Mouse (Mus musculus) gastrocnemius, adult 18-20 months (tissue): Measurements from ENCODE around the gene Gm20388. TPM values are rescaled to one million over a fixed set of nuclear protein-coding genes. Genes with fewer than 3 reads are reported as not detected.
"Not testable (repeated sequence)": the region's sequence is repeated elsewhere in the genome, so short reads cannot be mapped to it uniquely, and the experiment has no call there.

Experiments
- DNase-seq: peaks from one replicate; pipeline ENCODE4 v3.0.0; 2021; ENCODE audit warnings: low spot score
- total RNA-seq, 2 experiments: library from RNA; stranded (reverse); gene quantifications; 2 replicates each; pipeline ENCODE4 v1.2.3; 2021

Gm20388 gene
- total RNA-seq, 2 experiments from 2014 or later, result 10.5 to 12.3 TPM

DNA sequence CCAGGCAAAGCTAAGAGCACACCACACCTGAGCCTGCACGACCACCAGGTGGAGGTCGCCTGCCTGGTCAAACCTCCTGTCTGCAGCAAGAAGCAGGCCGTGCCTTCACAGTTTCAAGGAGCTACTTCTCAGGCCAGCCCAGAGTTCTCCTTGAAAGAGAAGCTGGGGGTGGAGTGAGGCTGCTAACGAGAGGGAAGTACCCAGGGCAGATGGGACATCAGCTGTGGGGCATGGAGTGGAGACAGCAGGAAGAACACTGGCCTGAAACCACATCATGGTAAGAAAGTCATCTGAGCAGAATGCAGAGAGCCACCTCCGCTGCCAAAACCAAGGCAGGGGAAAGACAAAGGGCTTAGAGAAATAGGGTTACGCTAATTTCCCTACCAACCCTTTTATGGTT lies 753.9 kb downstream of the Gm20388 start:
- no peak for DNase-seq

DNA sequence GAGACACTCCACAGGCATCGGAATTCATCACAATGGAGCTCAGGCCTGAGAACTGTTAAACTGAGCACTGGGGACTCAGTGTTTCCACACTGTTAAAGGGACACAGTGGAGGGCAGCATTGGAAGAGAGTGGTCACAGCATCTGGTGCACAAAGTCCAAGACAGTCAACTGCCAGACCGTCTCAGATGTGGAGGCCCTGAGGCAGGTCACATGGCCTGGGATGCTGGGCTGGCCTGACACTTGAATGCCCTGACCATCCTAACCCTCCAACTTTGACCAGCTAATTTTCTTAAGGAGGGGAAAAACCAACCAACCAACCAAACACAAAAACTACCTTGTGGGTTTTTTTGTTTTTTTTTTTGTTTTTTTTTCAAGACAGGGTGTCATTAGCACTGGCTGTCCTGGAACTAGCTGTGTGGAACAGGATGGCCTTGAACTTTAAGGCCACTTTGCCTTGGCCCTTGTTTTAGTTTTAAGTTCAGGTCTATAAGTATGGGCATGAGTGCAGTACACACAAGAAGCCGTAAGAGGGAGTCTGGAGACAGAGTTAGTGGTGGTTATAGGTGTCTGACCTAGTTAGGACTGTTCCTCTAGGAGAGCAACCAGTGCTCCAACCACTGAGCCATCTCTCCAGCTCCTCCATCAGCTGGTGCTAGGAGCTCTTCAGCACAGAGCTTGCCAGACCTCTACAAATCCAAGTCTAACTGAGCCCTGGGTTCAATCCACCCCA lies 755.2 kb downstream of the Gm20388 start:
- no peak for DNase-seq

GRCm38 (mm10) chr8:120666807-120667470 lies 756.3 kb downstream of the Gm20388 start:
- DNase-seq, result no peak

GRCm38 (mm10) chr8:120667561-120668373 lies 757.1 kb downstream of the Gm20388 start, which contains the start of the genes Gm27021 and Cox4i1:
Gm27021 (minus strand) TSS chr8:120668079.
Cox4i1 (plus strand) TSS chr8:120668222.
- DNase-seq, result peak; percentile 91

DNA sequence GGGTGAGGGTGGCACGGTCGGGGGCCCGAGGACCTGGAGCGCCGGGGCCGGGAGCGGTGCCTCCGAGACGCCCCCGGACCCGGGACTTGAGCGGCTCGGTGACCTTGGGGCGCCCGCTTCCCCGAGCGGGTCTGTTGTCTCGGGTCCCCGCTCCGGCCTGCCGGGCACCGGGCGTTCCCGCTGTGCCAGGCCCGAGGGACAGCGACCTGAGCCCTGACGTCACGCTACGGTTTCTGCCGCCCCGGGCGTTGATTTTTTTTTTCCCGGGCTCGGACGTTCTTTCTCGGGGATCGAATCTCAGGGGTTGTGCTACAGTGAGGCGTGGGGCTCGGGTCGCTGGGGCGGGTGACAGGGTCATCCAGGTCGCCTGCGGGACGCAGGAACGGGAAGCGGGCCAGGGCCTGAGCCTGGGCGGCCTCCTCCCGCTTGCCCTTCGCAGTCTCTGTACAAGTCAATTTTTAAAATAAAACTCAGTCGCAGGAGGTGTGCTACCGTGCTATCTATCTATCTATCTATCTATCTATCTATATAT lies 757.8 kb downstream of the Gm20388 start, which contains the start of gene Emc8:
Gene Emc8, minus strand, starts transcription at position 200 of the 532 bp plus-strand sequence.
- no peak for DNase-seq

- no peak for DNase-seq
Observed at GRCm38 (mm10) chr8:120671775-120672174, 761.1 kb downstream of the Gm20388 start.

GRCm38 (mm10) chr8:120672626-120673229 lies 762.1 kb downstream of the Gm20388 start:
- no peak for DNase-seq

- DNase-seq, result no peak
Observed at GRCm38 (mm10) chr8:120673298-120673697, 762.7 kb downstream of the Gm20388 start.

DNA sequence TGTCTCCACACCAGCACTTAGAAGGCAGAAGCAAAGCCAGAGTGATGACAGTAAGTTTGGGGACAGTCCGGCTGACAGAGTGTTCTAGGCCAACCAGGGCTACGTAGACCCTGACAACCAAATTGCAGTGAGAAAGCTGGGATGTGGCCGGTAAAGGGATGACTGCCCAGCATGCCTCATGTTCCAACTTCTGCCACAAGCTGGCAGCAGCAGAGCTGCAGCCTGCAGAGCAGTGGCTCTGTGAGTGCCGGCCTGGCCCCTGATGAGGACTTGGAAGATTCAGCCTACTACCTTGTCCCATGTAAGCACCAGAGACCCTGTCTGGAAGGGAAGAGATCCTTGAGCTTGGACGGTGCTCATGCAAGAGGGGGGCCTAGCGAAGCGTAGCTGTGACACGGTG lies 765.1 kb downstream of the Gm20388 start:
- no peak for DNase-seq

GRCm38 (mm10) chr8:120678447-120678846 lies 767.8 kb downstream of the Gm20388 start:
- DNase-seq, result peak; percentile 91

- no peak for DNase-seq
Observed at GRCm38 (mm10) chr8:120679629-120680387, 769.2 kb downstream of the Gm20388 start.

DNA sequence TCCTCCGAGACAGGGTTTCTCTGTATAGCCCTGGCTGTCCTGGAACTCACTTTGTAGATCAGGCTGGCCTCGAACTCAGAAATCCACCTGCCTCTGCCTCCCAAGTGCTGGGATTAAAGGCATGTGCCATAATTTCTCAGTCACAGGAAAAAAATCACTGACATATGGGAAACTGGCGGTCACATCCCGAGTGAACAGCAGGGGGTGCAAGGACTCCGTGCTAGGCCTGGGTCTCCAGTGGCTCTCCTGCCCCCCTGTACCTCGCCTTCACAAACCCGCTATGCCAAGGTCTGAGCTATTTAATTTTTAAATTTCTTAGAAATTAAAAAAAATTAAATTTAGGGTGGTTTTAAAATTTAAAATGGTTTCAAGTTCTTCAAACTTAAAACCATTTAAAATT lies 769.8 kb downstream of the Gm20388 start:
- not testable (repeated sequence) for DNase-seq

GRCm38 (mm10) chr8:120681113-120681512 lies 770.5 kb downstream of the Gm20388 start:
- DNase-seq, result no peak

- DNase-seq, result peak; percentile 85
Observed at GRCm38 (mm10) chr8:120683602-120684001, 773.0 kb downstream of the Gm20388 start.

GRCm38 (mm10) chr8:120684082-120684481 lies 773.4 kb downstream of the Gm20388 start:
- DNase-seq, result no peak

- DNase-seq, result peak; percentile 78
Observed at GRCm38 (mm10) chr8:120685097-120685496, 774.5 kb downstream of the Gm20388 start.

GRCm38 (mm10) chr8:120685591-120685990 lies 775.0 kb downstream of the Gm20388 start:
- no peak for DNase-seq

DNA sequence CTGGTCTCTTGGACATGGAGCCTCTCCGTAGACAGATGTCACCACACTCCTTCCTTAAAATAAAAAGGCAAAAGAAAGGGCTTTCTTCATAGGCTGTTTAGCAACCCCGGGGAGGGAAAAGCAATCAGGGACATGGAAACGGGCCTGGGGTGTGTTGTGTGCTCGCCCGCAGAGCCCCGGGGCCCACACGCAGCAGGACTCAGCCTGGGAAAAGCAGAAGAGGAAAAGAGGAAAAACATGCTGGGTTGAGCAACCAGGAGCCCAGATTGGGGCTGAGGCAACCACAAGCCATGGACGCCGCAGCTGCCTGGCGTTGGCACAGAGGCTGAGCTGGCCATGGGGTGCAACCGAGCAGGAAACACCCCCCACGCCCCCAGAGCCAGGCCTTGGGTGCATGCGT lies 775.4 kb downstream of the Gm20388 start:
- DNase-seq, result no peak

DNA sequence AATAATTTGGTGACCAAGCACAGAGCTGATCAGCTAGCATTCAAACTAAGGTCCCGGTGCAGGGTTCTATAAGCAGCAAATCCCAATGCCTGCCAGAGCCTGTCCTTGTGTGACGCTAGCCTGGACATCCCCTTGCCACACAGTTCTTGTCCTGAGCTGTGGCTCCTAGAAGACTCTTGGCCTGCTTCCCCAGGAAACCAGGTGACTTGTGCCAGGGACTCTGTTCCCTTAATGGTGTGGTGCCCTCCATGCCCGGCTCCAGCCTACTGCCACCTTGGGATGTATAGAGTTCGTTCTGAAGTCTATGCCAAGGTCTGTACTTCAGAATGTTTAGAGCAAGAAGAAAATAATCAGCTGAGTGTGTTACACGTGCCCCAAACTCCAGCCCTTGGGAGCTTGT lies 775.9 kb downstream of the Gm20388 start:
- no peak for DNase-seq

DNA sequence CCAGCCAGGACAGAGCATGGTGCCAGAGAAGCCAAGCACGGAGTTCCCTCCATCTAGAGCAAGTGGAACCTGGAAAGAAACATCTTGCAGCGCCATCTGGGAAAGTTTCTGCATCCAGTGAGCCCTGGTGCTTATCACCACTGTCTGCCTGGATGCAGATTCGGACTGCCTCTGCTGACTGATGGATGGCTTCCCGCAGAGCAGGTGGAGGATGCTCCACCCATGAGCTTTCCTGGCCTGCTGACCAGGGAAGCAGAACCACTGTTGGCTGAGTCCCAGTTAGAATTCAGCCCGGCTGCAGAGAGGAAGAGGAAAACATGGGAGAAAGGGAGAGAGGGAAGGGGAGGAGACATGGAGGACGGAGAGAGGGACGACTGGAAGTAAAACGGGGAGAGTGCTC lies 777.1 kb downstream of the Gm20388 start:
- DNase-seq, result peak; percentile 47
